In the genomic region with DNA sequence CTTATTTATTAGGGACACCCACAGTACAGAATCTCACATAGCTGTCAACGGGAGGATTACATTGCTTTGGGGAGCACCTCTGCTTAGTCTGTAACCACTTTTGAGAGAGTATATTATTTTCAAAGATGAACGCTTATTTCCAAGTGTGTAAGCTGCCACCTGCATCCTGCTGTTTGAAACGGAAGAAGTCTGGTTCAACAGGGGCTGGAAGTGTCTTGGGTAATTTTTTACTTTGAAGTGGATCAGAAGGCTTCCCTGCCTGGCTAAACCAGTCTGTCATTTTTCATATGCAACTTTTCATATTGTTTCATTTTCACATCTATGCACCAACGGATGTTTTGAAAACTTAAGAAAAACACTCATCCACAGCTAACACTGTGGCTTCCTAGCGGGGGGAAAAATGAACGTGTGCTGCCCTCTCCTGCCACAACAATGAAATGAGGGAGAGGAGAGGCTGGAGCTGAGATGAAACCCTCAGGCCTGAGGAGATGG, we compare ENCODE assay signal across 12 mouse cellular contexts. TPM values are rescaled to one million over a fixed set of nuclear protein-coding genes. Genes with fewer than 3 reads are reported as not detected.
A peak's percentile ranks its signal among the peaks of the same experiment; 100 is the strongest.
DNase-seq lines count a peak whose midpoint lies in the region; ATAC-seq lines count a peak whose summit lies in the region.
"Had no signal": no experiment of that assay in that cellular context is flagged by ENCODE, and none has a peak within 500 bp of the region (broad histone marks: within the 10 kb centered on the region; RNA-seq: fewer than 3 reads in every experiment).

No protein-coding gene starts in this region.

- no peaks in the 10 kb centered on the region for H3K4me1 ChIP-seq in hindbrain, embryonic 13.5 days (replicated peaks)
- no peaks in the 10 kb centered on the region for H3K4me1 ChIP-seq in hindbrain, embryonic 12.5 days
- H3K4me1 ChIP-seq in forebrain, embryonic 14.5 days (ENCODE audit: control insufficient read depth, insufficient read depth, low read length): no peaks in the 10 kb centered on the region

- no peak overlapping the region for H3K9ac ChIP-seq in hindbrain, embryonic 13.5 days
- no peak overlapping the region for H3K9ac ChIP-seq in hindbrain, embryonic 12.5 days
- H3K9ac ChIP-seq in forebrain, embryonic 14.5 days (ENCODE audit: low read length): no peak overlapping the region
- H3K9ac ChIP-seq: heart, embryonic 15.5 days had no signal

- H3K4me3 ChIP-seq in hindbrain, embryonic 13.5 days: no peak overlapping the region
- H3K4me3 ChIP-seq in hindbrain, embryonic 12.5 days: no peak overlapping the region
- H3K4me3 ChIP-seq in forebrain, embryonic 14.5 days (ENCODE audit: low read depth, low read length): no peak overlapping the region
- H3K4me3 ChIP-seq: heart, embryonic 15.5 days had no signal

- H3K4me2 ChIP-seq in hindbrain, embryonic 13.5 days: no peak overlapping the region
- H3K4me2 ChIP-seq in hindbrain, embryonic 12.5 days (replicated peaks): no peak overlapping the region
- no peak overlapping the region for H3K4me2 ChIP-seq in forebrain, embryonic 14.5 days (ENCODE audit: low read length)
- H3K4me2 ChIP-seq: heart, embryonic 15.5 days; liver, embryonic 11.5 days had no signal

- H3K36me3 ChIP-seq in hindbrain, embryonic 13.5 days: peaks cover 41% of the 10 kb centered on the region
- H3K36me3 ChIP-seq in hindbrain, embryonic 12.5 days: peaks cover 38% of the 10 kb centered on the region
- H3K36me3 ChIP-seq in forebrain, embryonic 14.5 days (ENCODE audit: control insufficient read depth, insufficient read depth, low read length): peaks cover 40% of the 10 kb centered on the region

- H3K27ac ChIP-seq in hindbrain, embryonic 13.5 days: no peak overlapping the region
- H3K27ac ChIP-seq in hindbrain, embryonic 12.5 days: no peak overlapping the region
- H3K27ac ChIP-seq in forebrain, embryonic 14.5 days (ENCODE audit: low read depth, low read length): no peak overlapping the region
- H3K27ac ChIP-seq: heart, embryonic 15.5 days had no signal

- H3K27me3 ChIP-seq in hindbrain, embryonic 13.5 days: no peaks in the 10 kb centered on the region
- H3K27me3 ChIP-seq in hindbrain, embryonic 12.5 days: no peaks in the 10 kb centered on the region
- H3K27me3 ChIP-seq in forebrain, embryonic 14.5 days (replicated peaks; ENCODE audit: control insufficient read depth, insufficient read depth, low read length): no peaks in the 10 kb centered on the region
- H3K27me3 ChIP-seq: heart, embryonic 15.5 days had no signal

- ATAC-seq in hindbrain, embryonic 13.5 days (ENCODE audit: low FRiP score): 0 out of 2 replicates have a peak, but pooled peaks have one; percentile 52
- no peak for ATAC-seq in hindbrain, embryonic 12.5 days (ENCODE audit: low FRiP score)
- ATAC-seq in activated CD4-positive, CD25-positive, alpha-beta regulatory T cell, adult 4 months: peak; percentile 73
- ATAC-seq in forebrain, embryonic 14.5 days: no peak

- H3K9me3 ChIP-seq in hindbrain, embryonic 13.5 days: no peaks in the 10 kb centered on the region
- H3K9me3 ChIP-seq in hindbrain, embryonic 12.5 days (replicated peaks): no peaks in the 10 kb centered on the region
- no peaks in the 10 kb centered on the region for H3K9me3 ChIP-seq in forebrain, embryonic 14.5 days (replicated peaks; ENCODE audit: control insufficient read depth, low read length)
- H3K9me3 ChIP-seq: heart, embryonic 15.5 days had no signal

- 69% methylated on average over 6 of the region's 6 CpGs for WGBS in hindbrain, embryonic 13.5 days
- 75% methylated on average over 6 of the region's 6 CpGs for WGBS in hindbrain, embryonic 12.5 days
- 74% methylated on average over 6 of the region's 6 CpGs for WGBS in forebrain, embryonic 14.5 days

- peak; percentile 74 for DNase-seq in CD4-positive helper T cell, adult 2 months (ENCODE audit: low read depth, low spot score)
- DNase-seq in lung, postnatal 25 days (ENCODE audit: low spot score): peak; percentile 43
- no peak for DNase-seq in adrenal gland, adult 8-10 months
- no peak for DNase-seq in forebrain, embryonic 14.5 days (ENCODE audit: low spot score)
- no peak for DNase-seq in gastrocnemius, postnatal 10 days
- DNase-seq: embryo, embryonic 11 days had no signal

RNA-seq across cellular contexts. Expression of a gene that starts 32.9 kb away (rescaled TPM):
- polyA plus RNA-seq in hindbrain, embryonic 13.5 days (2015; fragmentation: Nextera tagmentation; extraction: Ambion mirVana): not detected in 2 replicates
- not detected in 2 replicates for polyA plus RNA-seq in hindbrain, embryonic 12.5 days (2016; fragmentation: Nextera tagmentation; extraction: Ambion mirVana)
- polyA plus RNA-seq in activated CD4-positive, CD25-positive, alpha-beta regulatory T cell, adult 4 months (2017; shearing (Covaris generic)): not detected
- total RNA-seq in adrenal gland, adult 8-10 months (2022): not detected
- polyA plus RNA-seq in forebrain, embryonic 14.5 days (2014; fragmentation: Nextera tagmentation; extraction: Ambion mirVana): not detected in 2 replicates
- not detected for total RNA-seq in gastrocnemius, postnatal 10 days (2021)
- polyA plus RNA-seq: heart, embryonic 15.5 days; liver, embryonic 11.5 days; neural tube, embryonic 14.5 days had no signal

Comparison
In these comparisons a context has a peak if more than half of its experiments do, and no peak if none do; other contexts are left out.
1. ATAC-seq: peak in hindbrain, embryonic 13.5 days (single experiment) and activated CD4-positive, CD25-positive, alpha-beta regulatory T cell, adult 4 months (single experiment); none in hindbrain, embryonic 12.5 days (single experiment) and forebrain, embryonic 14.5 days (single experiment).
2. DNase-seq: peak in CD4-positive helper T cell, adult 2 months (single experiment) and lung, postnatal 25 days (single experiment); none in adrenal gland, adult 8-10 months (single experiment), forebrain, embryonic 14.5 days (single experiment) and gastrocnemius, postnatal 10 days (single experiment).